Mouse (Mus musculus): ENCODE results near the gene Ssna1. TPM values are rescaled to one million over a fixed set of nuclear protein-coding genes. Genes with fewer than 3 reads are reported as not detected.

The Ssna1 gene
- total and polyA plus RNA-seq, 3 experiments, result 51.4 to 80.6 (median 72.9) TPM

GRCm38 (mm10) chr2:25242101-25242506, 30.1 kb downstream of the Ssna1 start, which contains the start of the genes Rnf208 and Cysrt1:
Gene Rnf208, plus strand, starts transcription at chr2:25242255.
Gene Cysrt1, minus strand, starts transcription at chr2:25242452.
- peaks cover 8 to 16% of the 10 kb centered on the region in 2 experiments for H3K4me1 ChIP-seq (ENCODE audit: control insufficient read depth in 1 of 2, insufficient read depth in 2 of 2)

GRCm38 (mm10) chr2:25241438-25241775, 30.8 kb downstream of the Ssna1 start:
- Histone ChIP-seq H3K27me3 (replicated peaks) (peaks cover 45% of the 10 kb centered on the region), H3K4me1 (ENCODE audit: control insufficient read depth in 1 of 2, insufficient read depth in 2 of 2) (peaks cover 8 to 16% of the 10 kb centered on the region in 2 experiments), H3K27ac (ENCODE audit: insufficient read depth, low read depth) (no peak overlapping the region), H3K36me3 (replicated peaks in 1 of 2; ENCODE audit: control insufficient read depth in 1 of 2, insufficient read depth in 1 of 2, low read length in 1 of 2) (peaks cover 16 to 30% of the 10 kb centered on the region in 2 experiments), H3K9ac (ENCODE audit: insufficient read depth, low read depth) (no peak overlapping the region), H3K4me3 (replicated peaks in 1 of 3; ENCODE audit: low read depth in 2 of 3, low read length in 2 of 3, poor library complexity in 1 of 3) (peak overlapping the region in 2 of 3 experiments; percentile 44 to 49), H3K9me3 (replicated peaks; ENCODE audit: low read length) (no peaks in the 10 kb centered on the region), H3K79me2 (replicated peaks; ENCODE audit: control insufficient read depth, extremely low read depth, insufficient read depth, poor library complexity, severe bottlenecking) (no peaks in the 10 kb centered on the region), H3K4me2 (ENCODE audit: insufficient read depth, low read depth, poor library complexity, severe bottlenecking) (peak overlapping the region; percentile 89)
- dilution Hi-C loops (cut with MboI; ENCODE audit: extremely low pct_ligation_motif_present, extremely low pct_unique_long_range_greater_than_20kb, low sequenced_read_pairs) (no loop called here), in situ Hi-C loops (cut with MboI; ENCODE audit: low pct_ligation_motif_present, low pct_unique_long_range_greater_than_20kb, low sequenced_read_pairs) (no loop called here)
- TF ChIP-seq IRF4 (IDR thresholded peaks at IDR 0.05; ENCODE audit: low read depth, low read length), result no peak
- no peak for TF ChIP-seq ZKSCAN1 (IDR thresholded peaks at IDR 0.05; ENCODE audit: borderline replicate concordance, low read depth, low read length)
- TF ChIP-seq ZC3H11A (IDR thresholded peaks at IDR 0.05; ENCODE audit: low read depth, low read length), result no peak
- TF ChIP-seq ETS1 (conservative IDR thresholded peaks at IDR 0.05; ENCODE audit: low read depth, low read length), result no peak
- TF ChIP-seq E2F4 (IDR thresholded peaks at IDR 0.05; ENCODE audit: insufficient replicate concordance, low read depth, low read length), result no peak
- TF ChIP-seq BHLHE40 (IDR thresholded peaks at IDR 0.05; ENCODE audit: low read depth, low read length), result no peak
- no peak for TF ChIP-seq MEF2A (IDR thresholded peaks at IDR 0.05; ENCODE audit: borderline replicate concordance, low read depth, low read length)
- TF ChIP-seq JUN (IDR thresholded peaks at IDR 0.05; ENCODE audit: insufficient read depth, low read depth, low read length), result no peak
- TF ChIP-seq POLR2A (IDR thresholded peaks at IDR 0.05; ENCODE audit: low read depth, low read length), result no peak
- TF ChIP-seq CHD1 (IDR thresholded peaks at IDR 0.05; ENCODE audit: low read depth, low read length), result no peak
- no peak for TF ChIP-seq JUND (conservative IDR thresholded peaks at IDR 0.05; ENCODE audit: low read depth, low read length)
- no peak for DNase-seq (ENCODE audit: extremely low read depth)

More at GRCm38 (mm10) chr2:25242101-25242506, 30.1 kb downstream of the Ssna1 start, which contains the start of the genes Rnf208 and Cysrt1:
- in situ Hi-C loops (cut with MboI; ENCODE audit: low pct_ligation_motif_present, low pct_unique_long_range_greater_than_20kb, low sequenced_read_pairs) (no loop called here), dilution Hi-C loops (cut with MboI; ENCODE audit: extremely low pct_ligation_motif_present, extremely low pct_unique_long_range_greater_than_20kb, low sequenced_read_pairs) (no loop called here)
- H3K79me2 ChIP-seq (replicated peaks; ENCODE audit: control insufficient read depth, extremely low read depth, insufficient read depth, poor library complexity, severe bottlenecking), result no peaks in the 10 kb centered on the region
- peaks cover 22 to 37% of the 10 kb centered on the region in 2 experiments for H3K36me3 ChIP-seq (replicated peaks in 1 of 2; ENCODE audit: control insufficient read depth in 1 of 2, insufficient read depth in 1 of 2, low read length in 1 of 2)
- peak within 1 kb of the TSS; percentile 89 for H3K4me2 ChIP-seq (ENCODE audit: insufficient read depth, low read depth, poor library complexity, severe bottlenecking)
- no peak for DNase-seq (ENCODE audit: extremely low read depth)
- peaks cover 39% of the 10 kb centered on the region for H3K27me3 ChIP-seq (replicated peaks)
- H3K27ac ChIP-seq (ENCODE audit: insufficient read depth, low read depth), result no peak within 1 kb of the TSS
- no peaks in the 10 kb centered on the region for H3K9me3 ChIP-seq (replicated peaks; ENCODE audit: low read length)
- H3K4me3 ChIP-seq (replicated peaks in 1 of 3; ENCODE audit: low read depth in 2 of 3, low read length in 2 of 3, poor library complexity in 1 of 3), result peak within 1 kb of the TSS; percentile 29 to 62 (median 49)
- TF ChIP-seq TCF12 (IDR thresholded peaks at IDR 0.05; ENCODE audit: low read depth, low read length) (no peak), ELF1 (IDR thresholded peaks at IDR 0.05; ENCODE audit: low read depth, low read length) (no peak), HCFC1 (IDR thresholded peaks at IDR 0.05; ENCODE audit: low read depth, low read length) (no peak), ZKSCAN1 (IDR thresholded peaks at IDR 0.05; ENCODE audit: borderline replicate concordance, low read depth, low read length) (no peak), GABPA (IDR thresholded peaks at IDR 0.05; ENCODE audit: insufficient replicate concordance, low read depth, low read length) (no peak), MAZ (IDR thresholded peaks at IDR 0.05; ENCODE audit: low read depth, low read length) (no peak), NELFE (IDR thresholded peaks at IDR 0.05; ENCODE audit: low read depth, low read length) (no peak), ETS1 (conservative IDR thresholded peaks at IDR 0.05; ENCODE audit: low read depth, low read length) (no peak), RAD21 (IDR thresholded peaks at IDR 0.05; ENCODE audit: low read depth, low read length) (no peak), CHD2 (IDR thresholded peaks at IDR 0.05; ENCODE audit: low read length) (no peak), POLR2AphosphoS2 (IDR thresholded peaks at IDR 0.05; ENCODE audit: low read depth, low read length) (no peak), SMC3 (IDR thresholded peaks at IDR 0.05; ENCODE audit: low read depth, low read length) (no peak), USF1 (IDR thresholded peaks at IDR 0.05; ENCODE audit: low read depth, low read length) (no peak)
- peak within 1 kb of the TSS; percentile 16; the same call in 1 of the 2 replicates for H3K9ac ChIP-seq (ENCODE audit: insufficient read depth, low read depth)

All from CH12.LX (cell line).